Mouse (Mus musculus) gastrocnemius, postnatal 4 days (tissue): Measurements from ENCODE around the gene Nrp1. TPM values are rescaled to one million over a fixed set of nuclear protein-coding genes. Genes with fewer than 3 reads are reported as not detected.

Experiments used
- DNase-seq, 2 experiments: peaks; one replicate each; pipeline ENCODE4 v3.0.0; 2021 to 2022; ENCODE audit warnings: low spot score in 2 of 2, mixed read lengths in 2 of 2
- total RNA-seq, 2 experiments: library from RNA; stranded (reverse); gene quantifications; 2 replicates each; pipeline ENCODE4 v1.2.3; 2021

Gene Nrp1
- total RNA-seq, 2 experiments from 2014 or later = 85.3 to 87.5 TPM

DNA sequence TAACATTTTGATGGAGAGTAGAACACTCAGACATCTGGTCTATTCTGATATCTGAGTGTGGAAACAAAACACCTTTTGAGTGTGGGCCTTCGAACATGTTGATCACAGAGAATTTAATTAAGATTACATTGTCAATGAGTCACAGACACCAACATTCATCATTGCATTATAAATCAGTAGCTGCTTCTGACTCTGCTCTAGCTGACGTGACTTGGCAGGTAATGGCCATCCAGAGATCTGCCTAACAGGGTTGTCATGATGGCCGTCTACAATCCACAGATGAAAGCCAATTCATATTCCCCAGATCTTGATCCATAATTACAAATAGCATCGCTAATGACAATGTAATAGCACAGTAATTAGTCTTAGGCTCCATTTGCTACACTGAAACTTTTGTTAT is 140.4 kb downstream of the Nrp1 start:
- no peak for DNase-seq

DNA sequence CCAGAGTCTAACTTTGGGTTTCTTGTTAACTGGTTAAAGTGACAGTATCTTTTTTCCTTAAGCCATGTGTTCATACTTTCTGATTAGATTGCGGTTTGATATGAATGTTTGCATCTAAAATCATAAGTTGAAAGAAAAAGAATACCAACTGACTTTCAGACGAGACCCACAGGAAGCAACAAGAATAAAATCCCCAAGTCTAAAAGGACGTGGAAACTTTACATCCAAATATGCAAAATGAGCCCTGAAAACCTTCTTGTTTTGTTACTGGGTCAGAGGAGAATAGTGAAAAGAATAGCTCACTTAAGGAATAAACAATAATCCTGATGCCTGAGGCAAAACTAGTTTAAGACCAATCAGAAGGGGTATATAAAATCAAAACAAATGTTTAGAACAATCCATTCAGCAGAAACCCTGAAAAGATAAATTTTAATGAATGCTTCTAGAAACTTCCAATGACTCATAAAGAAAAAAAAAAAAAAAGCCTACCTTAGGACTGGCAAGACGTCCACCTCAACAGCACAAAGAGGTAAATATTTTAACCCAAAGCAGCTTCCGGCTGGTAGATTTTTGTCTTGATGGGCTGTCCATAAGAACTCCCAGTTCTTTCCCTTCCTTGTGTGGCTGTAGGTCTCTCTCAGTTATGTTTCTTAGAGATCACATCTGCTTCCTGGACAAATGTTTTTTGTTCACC is 145.9 kb downstream of the Nrp1 start:
- DNase-seq = no peak

DNA sequence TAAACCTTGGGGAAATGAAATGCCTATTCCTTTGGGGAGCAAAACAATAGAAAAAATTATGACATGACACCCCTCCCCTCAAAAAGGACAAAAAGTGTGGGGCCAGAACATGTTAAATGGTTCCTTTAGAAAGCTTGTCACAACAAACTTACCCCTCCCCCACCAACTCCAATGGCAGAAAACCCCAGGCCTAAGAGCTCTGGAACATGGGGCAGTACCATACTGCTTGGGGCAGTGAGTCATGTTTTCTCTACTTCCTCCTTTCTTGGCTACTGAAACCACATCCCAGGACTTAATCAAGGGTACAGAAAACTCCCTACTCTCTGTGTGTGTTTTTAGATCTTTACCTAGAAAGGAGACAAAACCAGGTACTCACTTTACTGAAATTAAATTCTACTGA is 147.5 kb downstream of the Nrp1 start:
- no peak for DNase-seq

DNA sequence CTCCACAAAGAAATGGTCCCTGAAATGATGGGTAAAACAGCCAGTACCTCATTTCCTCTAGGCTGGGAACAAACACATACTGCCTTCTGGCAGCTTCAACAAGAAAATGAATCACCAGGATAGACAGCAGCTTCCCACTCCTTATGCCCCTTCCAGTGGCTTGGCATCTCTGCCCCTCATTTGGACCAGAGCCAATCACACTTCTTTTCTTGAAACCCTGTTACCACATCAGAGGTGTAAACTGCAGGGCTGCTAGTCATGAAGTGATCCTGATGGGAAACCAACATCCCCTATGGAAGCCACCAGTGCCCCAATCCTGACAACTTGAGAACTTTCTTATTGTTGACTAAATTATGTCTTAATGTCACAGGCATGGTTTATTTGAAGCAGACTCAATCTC is 150.3 kb downstream of the Nrp1 start:
- no peak for DNase-seq

DNA sequence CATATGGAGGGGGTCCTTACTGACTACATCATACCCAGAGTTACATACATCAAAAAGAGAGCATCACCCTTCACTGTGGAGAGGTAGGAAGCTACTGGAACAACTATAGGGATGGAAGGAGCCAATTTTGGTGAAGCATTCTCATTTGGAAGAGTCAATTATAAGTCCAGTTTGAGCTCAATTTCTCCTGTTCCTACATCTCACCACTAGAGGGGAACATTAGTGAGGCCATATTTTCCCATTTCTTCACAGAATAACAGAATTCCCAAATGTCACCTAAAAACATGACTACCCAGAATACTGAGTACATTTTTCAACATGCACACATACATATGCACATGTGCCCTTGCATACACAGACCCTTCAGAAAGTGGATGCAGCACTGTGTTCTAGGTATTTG is 152.6 kb downstream of the Nrp1 start:
- DNase-seq = no peak

DNA sequence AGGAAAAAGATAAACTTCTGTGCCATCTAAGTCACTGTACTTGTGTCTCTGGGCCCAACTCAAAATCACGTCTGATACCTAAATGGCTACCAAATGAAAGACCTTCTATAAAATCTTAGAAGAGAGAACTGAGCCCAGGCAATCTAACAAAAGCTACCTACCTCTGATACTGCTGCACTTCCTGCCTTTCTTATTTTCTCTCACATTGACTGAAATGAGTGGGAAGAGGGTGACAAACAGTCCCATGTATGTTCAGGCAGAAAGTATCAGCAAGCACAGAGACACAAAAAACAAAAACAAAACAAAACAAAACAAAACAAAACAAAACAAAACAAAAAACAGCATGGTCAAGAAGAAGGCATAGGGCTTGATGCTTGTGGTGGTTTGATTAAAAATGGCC is 153.3 kb downstream of the Nrp1 start:
- DNase-seq = no peak

DNA sequence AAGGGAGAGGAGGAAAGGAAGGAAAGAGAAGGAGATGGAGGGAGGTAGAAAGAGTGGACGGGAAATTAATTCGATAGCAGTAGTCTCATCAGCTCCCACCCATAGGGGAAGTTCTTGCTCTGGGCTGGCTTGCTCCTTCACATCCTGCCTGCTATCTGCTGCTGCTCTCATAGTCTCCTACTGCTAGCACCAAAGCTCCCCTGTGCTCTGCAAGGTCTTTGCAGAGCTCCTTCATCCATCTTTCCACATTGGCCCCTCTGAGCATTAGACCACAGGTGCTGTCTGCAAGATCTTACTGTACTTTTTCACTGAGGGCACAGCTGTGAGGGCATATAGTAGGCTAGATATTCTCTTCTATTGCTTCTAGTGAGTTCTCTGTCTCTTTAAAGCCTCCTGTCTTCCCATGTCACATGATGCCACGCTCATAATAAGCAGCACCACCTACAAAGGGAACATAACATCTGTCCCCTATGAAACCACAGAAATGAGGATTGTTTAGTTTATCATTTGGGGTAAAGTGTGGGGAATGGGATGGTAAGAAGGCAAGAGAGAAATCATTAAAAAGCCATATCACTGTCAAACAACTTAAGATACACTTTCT is 158.5 kb downstream of the Nrp1 start:
- DNase-seq = no peak

DNA sequence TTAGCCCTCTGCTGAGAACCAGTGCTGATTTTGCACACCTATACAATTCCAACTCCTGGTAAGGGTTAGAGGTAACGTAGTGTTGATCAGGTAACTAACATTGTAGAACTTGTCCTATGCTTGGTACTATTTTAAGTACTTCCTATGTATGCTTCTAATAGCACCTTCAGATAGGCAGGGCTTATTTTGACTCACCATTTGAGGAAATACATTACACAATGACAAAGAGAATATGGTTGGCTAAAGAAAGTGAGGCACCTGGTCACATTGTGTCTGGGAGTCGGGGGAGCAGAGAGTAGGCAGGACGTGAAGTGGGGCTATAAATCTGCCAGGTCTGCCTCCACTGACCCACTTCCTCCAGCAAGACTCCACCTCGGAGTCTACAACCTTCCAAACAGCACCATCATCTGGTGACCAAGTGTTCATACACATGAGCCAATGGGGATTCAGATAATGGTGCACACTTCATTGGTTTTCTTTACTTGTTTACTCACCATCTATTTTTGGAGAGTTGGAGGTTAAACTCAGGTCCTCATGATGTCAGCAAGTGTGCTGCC is 159.2 kb downstream of the Nrp1 start:
- no peak for DNase-seq

DNA sequence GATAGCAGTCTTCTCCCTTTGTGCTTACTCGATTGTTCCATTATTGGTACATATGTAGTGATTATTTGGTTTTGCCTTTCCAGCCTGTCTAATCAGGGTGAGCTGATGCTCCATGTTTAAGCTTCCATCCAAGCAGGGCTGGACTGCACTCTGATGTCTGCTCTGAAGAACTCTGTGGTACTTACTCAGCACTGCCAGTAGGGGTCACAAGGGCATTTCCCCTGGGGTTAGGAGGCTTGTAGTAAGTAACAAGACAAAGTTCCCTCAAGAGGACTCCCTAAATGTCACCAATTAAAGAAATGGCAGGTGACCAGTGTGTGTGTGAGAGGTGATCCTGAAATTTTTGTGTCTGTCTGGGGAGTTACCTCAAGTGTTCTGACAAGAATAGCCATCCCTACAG is 161.0 kb downstream of the Nrp1 start:
- DNase-seq = no peak

DNA sequence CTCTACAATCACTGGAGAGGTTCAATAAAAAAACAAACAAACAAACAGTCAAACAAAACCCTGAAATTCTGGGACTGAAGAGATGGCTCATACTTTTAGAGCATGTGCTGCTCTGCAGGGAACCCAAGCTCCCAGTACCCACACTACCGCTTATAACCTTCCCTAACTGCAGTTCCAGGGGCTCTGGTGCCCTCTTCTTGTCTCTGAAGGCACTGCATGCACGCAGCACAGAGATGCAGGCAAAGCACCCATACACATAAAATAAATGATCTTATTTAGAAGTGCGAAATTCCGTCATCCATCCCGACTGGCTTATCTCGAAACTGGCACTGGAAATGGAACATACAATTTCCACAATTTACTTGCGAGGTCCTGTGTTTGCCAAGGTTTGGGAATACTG is 165.4 kb downstream of the Nrp1 start:
- no peak for DNase-seq

DNA sequence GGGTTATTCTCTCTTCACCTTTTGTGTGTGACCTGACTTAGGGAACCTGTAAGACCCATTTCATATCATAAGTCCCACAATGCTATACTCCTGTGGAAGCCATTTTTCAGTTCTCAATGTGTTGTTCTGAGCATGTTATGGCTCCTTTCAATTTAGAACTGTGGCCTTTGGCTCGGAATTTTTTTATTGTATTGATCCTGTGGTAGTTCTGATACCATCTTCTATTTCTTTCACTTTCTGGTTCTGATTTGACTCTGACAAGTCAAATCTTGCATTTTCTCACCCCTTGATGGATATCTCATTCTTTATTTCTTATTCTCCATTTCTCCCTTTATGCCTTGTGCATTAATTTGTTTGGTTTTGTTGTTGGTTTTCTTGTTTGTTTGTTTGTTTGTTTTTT is 167.5 kb downstream of the Nrp1 start:
- DNase-seq = no peak

DNA sequence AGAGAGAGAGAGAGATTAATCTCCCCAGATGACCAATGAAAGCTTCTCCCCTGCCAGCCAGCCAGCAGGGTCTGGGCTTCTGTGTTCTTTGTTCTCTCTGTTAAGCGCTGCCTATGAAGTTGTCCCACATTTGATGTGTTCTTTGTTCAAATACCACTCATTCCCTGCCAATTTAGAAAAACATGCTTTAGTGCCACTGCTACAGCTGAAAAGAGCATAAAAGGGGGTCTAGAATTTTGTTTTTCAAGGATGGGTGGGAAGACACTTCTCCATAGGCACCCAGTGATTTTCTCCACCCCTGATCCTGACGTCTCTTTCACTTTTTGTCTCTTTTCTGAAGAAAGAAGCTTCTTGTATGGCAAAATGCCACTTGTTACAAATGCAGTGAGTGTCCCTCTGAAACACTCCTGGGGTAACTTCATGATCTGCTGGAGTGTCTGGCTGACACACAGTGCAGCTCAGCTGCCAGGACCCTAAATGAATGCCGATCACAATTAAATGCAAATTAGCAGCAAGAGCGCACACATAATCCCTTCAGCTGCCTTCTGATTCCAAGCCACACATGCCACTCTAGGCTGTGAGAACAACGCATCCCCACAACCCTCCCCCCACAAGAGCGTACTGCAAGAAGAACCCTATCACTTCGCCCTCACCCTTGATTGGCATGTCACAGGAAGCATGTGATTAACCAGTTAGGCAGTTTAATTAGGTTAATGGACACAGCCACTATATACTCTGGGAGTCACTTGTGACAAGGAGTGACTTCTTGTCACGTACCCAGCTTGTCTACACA is 170.4 kb downstream of the Nrp1 start:
- DNase-seq = no peak

DNA sequence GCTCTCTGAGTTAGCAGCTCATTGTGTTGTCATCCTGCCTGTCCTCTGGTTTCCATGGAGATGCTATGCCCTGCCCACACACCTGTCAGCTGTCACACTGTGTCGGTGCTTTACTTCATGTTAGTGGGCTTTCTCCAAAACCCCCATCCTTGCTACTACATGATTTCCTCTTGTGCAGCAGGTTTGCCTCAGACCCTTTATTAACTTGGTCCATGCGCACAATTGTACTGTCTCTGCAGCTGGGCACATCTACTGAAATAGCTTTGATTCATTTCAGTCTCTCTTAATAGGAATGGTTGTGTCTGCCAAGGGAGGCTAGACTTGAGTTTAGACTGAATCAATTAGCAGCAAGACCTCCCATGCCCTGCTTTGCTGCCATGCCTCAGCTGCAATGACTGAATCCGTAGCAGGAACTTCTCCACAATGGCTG is 176.1 kb downstream of the Nrp1 start:
- DNase-seq = no peak

DNA sequence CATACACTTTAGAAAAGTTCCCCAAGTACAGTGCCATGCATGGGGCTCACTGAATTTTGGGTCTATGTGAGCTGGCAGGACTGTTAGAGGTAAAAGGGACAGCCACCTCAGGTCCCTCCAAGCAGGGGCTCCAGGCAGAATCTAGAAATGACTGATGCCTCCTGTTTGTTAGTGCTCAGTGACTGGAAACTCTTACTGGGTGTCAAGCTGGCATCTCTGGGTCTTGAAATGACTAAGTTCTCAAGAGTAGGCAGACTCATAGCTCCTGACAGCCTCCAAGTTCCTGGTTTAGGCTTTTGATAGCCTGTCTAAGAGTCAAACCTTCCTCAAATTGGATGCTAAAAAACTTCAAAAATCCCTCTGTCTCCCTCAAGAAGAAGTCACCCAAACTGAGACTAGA is 177.3 kb downstream of the Nrp1 start:
- no peak for DNase-seq

DNA sequence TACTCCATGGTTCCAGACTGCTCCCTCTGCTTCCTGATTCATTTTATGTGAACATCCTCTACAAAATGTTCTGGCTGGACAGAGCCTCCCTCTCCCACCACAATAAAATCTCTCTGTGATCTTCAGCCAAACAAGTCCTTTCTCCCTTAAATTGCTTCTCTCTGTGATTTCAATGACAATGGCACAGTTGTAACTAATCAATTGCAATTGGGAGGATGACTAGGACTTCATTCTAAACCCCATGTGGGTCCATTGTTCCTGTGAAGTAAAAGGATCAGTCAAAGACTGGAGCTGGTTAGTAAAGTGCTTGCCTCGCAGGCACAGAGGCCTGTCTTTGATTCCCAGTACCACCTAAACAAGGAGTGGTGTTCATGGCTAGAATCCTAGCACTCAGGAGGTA is 180.0 kb downstream of the Nrp1 start:
- DNase-seq = no peak

DNA sequence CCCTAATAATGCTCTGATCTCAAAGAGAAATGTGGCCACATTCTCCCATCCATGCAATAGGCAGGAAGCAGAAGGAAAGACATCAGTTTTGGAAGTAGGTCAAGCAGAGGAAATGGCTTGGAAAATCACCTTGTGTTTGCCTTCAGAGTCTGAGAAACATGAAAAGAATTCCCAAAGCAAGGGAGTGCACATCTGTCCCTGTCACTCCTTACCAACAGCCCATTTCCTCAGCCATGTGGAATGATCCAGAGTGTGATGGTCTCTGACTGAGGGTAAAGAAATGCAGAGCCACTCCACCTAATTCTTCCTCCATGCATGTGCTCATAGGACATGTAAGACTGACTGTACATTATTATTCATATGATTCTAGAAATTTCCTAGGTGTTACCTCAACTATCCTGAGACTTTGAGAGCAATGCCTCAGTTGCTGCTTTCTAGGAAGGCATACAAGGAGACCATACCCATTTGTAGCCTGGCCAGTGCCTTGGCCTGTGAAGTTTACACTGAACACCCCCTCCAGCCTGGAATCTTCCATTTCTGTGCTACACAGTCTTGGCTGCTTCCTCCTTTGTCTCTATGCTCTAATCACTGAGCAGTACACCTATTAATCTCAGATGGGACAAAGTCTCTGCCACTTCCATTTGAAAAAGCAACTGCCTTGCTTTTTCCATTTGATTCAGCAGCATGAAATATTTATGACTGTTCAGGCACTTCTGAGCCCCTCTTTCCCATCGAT is 183.1 kb downstream of the Nrp1 start:
- DNase-seq = no peak

DNA sequence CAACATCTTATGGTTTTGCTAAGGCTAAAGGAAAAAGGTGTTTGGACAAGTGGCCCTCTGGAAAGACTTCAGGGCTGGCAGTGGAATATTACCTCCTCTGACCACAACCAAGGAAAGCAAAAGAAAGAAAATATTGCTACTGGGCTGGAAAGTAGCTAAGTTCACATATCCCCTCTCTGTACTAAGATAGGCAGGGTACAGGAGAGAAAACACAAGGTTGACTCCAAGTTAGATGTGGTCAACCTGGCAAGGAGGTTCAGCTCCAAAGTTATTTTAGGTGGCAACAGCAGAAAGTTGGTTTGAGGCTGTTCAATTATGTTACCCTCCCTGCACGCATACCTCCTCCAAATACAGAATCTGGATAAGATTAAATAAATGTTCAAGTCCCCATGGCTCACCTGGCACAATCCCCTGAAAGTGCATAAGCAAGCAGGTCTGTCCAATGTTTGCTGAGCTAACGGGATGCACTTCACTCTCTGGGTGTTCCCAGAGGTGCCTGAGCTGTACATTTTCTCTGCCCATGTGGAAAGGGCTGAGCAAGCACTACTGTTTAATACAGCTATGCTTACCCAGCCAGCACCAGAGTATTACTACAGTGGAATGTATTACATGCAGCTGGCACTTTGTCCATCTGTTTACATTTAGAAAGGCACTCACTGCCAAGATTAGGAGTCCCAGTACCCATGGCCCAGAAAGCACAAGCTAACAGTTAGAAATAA is 185.9 kb downstream of the Nrp1 start:
- DNase-seq = no peak

DNA sequence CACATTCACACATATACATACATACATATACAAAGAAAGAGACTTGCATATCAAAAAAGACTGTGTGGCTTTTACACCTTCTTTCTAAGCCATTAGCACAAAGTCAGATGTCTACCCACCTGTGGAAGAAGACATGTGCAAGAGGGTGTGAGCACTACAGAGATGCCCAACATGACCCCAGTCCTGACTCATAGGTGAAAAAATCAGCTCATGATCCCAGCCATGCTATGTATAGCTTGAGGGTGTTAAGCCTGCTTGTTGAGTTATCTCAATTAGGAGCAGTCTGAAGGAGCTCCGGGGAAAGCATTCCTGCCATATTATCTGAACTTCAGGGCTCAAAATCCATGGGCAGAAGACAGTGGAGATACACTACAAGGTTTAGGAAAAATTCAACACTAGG is 187.9 kb downstream of the Nrp1 start:
- no peak for DNase-seq

DNA sequence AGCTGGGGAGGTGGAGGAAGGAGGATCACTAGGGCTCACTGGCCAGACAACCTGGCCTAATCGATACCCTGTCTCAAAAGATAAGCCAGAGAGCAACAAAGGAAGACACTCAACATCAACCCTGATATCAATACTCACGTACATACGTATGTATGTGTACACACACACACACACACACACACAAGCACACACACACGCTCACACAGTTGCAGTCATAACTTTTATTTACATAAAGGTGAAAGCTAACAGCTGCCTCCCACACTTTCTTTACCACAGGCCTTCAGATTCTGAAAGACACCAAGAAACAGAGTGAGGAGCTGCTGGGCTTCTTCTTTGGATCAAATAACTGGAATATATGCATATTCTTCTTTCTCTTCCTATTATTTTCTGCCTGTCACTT is 189.0 kb downstream of the Nrp1 start:
- DNase-seq = no peak

DNA sequence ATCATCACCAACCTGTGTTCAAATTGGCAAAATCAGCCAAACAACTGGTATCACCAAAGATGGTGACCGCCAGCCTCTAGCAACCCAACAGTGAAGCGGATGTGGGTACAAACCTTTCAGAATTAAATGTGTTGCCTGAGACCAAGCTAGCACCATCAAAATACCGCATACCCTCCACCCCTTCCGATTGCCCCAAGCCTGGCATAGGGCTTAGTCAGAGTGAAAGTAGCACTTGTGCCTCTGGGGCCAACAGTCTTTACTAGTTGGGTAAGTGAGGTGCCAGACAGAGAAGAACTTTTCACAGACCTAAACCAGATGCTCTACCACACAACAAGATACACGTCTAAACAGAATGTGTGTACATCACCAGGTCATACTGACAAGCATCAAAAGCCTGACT is 191.3 kb downstream of the Nrp1 start:
- DNase-seq = no peak
